Mouse (Mus musculus) neutrophil, adult 59 days (primary cell): ENCODE data around the gene Map4k4. TPM values are rescaled to one million over a fixed set of nuclear protein-coding genes. Genes with fewer than 3 reads are reported as not detected.

Experiments used
- total RNA-seq, 2 experiments: library from RNA; stranded (reverse); gene quantifications; 1 replicate in 1 of 2; 2 replicates in 1 of 2; pipeline ENCODE4 v1.2.4; 2023

Map4k4 gene
- total RNA-seq: 100 to 1,000 TPM; 239 to 245 TPM

DNA sequence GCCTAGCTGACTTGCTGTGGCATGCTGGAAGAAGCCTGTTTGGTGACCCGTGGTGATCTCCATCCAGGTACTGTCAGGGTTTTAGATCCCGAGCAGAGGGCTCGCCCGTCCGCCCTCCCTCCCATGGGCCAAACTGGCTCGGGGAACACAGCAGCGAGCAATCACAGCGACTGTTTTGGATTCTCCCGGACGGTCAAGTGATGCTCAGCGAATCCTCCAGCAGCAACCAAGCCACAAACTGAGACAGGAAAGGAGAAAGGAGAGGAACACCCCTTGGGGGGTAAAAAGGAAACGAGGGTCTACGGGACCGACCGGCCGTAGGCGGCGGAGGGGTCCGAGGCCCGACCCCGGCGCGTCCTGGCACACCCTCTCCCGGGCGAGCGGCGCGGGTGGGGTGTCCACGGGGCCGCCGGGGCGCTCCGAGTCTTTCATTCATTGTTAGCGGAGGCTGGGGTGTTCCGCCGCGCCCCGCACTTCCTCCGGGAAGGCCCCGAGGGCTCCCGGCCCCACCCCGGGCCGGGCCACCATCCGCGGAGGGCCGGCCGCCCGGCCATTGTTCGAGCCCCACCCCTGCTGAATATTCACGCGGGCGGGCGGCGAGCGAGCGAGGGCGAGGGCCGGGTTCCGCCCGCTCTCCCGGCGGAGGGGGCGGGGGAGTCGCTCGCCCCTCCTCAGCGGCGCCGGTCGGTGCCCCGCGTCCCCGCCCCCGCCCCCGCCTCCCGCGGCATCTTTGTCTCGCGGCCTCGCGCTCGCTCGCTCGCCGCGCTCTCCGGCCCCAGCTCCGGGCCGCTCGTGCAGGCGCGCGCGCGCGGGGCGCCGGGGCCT is at the start of gene Map4k4:
Gene Map4k4 (plus strand): TSS at position 733 of the 825 bp plus-strand sequence.

DNA sequence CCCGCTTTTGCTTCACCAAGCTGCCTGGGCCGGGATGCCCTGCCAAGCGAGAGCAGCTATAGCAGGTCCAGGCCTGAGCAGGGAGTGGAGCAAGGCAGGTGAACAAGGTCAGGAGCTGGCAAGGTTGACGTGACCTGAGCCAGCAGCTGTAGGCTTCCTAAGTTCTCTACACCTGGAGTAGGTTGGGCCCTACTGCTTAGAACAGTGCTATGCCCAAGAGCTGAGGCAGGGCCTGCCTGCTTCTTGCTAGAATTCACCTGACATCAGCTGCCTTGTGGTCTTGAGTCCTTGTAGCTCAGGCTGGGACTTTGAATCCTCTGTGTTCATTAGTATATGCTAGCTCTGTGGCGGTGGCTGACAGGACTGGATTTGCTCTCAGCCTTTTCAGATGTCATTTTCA is 173.1 kb downstream of the Map4k4 start, which contains the start of gene Il1r2:
Gene Il1r2 (plus strand): TSS at position 301 of the 400 bp plus-strand sequence.

Other genes starting within 250 kb of the Map4k4 start
- gene Creg2, start 249.4 kb upstream of the Map4k4 start, total RNA-seq: not detected
- not detected for gene Rfx8, start 179.9 kb upstream of the Map4k4 start, total RNA-seq
- not detected for gene Gm3646, start 95.6 kb upstream of the Map4k4 start, total RNA-seq
- 1,000 to 10,000 TPM in 1 of 2 experiments, 100 to 1,000 TPM in 1; 721 to 1,015 TPM for gene Il1r2, start 173.2 kb downstream of the Map4k4 start, total RNA-seq